Mouse (Mus musculus): ENCODE measurements around the gene Fbxo47. TPM values are rescaled to one million over a fixed set of nuclear protein-coding genes. Genes with fewer than 3 reads are reported as not detected.

Gene Fbxo47
- under 1 TPM; 0.17 to 0.37 TPM for total RNA-seq (2021)
- long read RNA-seq, experiment 1, partial matches to known transcripts, result 0 of 1 reads
- long read RNA-seq, experiment 1, other reads (novel, unspliced or antisense), result 1 of 1 reads
- long read RNA-seq, experiment 2, result 0 reads

- peak; percentile 96 to 97 for DNase-seq
- intact Hi-C loops (cut with DNase I), result loop anchor here (1.0 kb wide), 1 partner anchor 91 kb away; no protein-coding TSS in a partner anchor
Measured at GRCm38 (mm10) chr11:97883918-97884600, at the start of gene Fbxo47. TSS of gene Fbxo47 (minus strand) at chr11:97884154.

- DNase-seq, result no peak
- intact Hi-C loops (cut with DNase I), result no loop called here
Measured at GRCm38 (mm10) chr11:97933553-97933952, 49.6 kb upstream of the Fbxo47 start.

- DNase-seq, result no peak
- intact Hi-C loops (cut with DNase I), result no loop called here
Measured at GRCm38 (mm10) chr11:97928905-97929304, 45.0 kb upstream of the Fbxo47 start.

- intact Hi-C loops (cut with DNase I), result no loop called here
- DNase-seq, result no peak
Measured at GRCm38 (mm10) chr11:97924217-97924616, 40.3 kb upstream of the Fbxo47 start.

GRCm38 (mm10) chr11:97923639-97924038, 39.7 kb upstream of the Fbxo47 start:
- DNase-seq, result no peak

GRCm38 (mm10) chr11:97915974-97916503, 32.1 kb upstream of the Fbxo47 start:
- intact Hi-C loops (cut with DNase I), result no loop called here
- no peak for DNase-seq

More at GRCm38 (mm10) chr11:97923639-97924038, 39.7 kb upstream of the Fbxo47 start:
- intact Hi-C loops (cut with DNase I), result no loop called here

GRCm38 (mm10) chr11:97915471-97915870, 31.5 kb upstream of the Fbxo47 start:
- DNase-seq, result no peak
- intact Hi-C loops (cut with DNase I), result no loop called here

GRCm38 (mm10) chr11:97913111-97913510, 29.2 kb upstream of the Fbxo47 start:
- no peak for DNase-seq
- intact Hi-C loops (cut with DNase I), result no loop called here

- intact Hi-C loops (cut with DNase I), result no loop called here
- DNase-seq, result no peak
Measured at GRCm38 (mm10) chr11:97908634-97909348, 24.8 kb upstream of the Fbxo47 start.

- intact Hi-C loops (cut with DNase I), result no loop called here
- DNase-seq, result no peak
Measured at GRCm38 (mm10) chr11:97907935-97908334, 24.0 kb upstream of the Fbxo47 start.

GRCm38 (mm10) chr11:97906905-97907304, 23.0 kb upstream of the Fbxo47 start:
- DNase-seq, result no peak
- intact Hi-C loops (cut with DNase I), result no loop called here

GRCm38 (mm10) chr11:97905941-97906340, 22.0 kb upstream of the Fbxo47 start:
- intact Hi-C loops (cut with DNase I), result no loop called here
- DNase-seq, result no peak

GRCm38 (mm10) chr11:97905540-97905939, 21.6 kb upstream of the Fbxo47 start:
- intact Hi-C loops (cut with DNase I), result no loop called here

GRCm38 (mm10) chr11:97904801-97905200, 20.8 kb upstream of the Fbxo47 start:
- no peak for DNase-seq
- intact Hi-C loops (cut with DNase I), result no loop called here

More at GRCm38 (mm10) chr11:97905540-97905939, 21.6 kb upstream of the Fbxo47 start:
- no peak for DNase-seq

- intact Hi-C loops (cut with DNase I), result no loop called here
Measured at GRCm38 (mm10) chr11:97901806-97902205, 17.9 kb upstream of the Fbxo47 start.

GRCm38 (mm10) chr11:97899822-97900221, 15.9 kb upstream of the Fbxo47 start:
- peak; percentile 88 to 94 for DNase-seq
- intact Hi-C loops (cut with DNase I), result loop anchor here (1.0 to 5.0 kb wide), 2 partner anchors 87 to 177 kb away; no protein-coding TSS in a partner anchor

More at GRCm38 (mm10) chr11:97901806-97902205, 17.9 kb upstream of the Fbxo47 start:
- no peak for DNase-seq

- intact Hi-C loops (cut with DNase I), result loop anchor here (5.0 kb wide), 1 partner anchor 180 kb away; no protein-coding TSS in a partner anchor
Measured at GRCm38 (mm10) chr11:97897568-97898185, 13.7 kb upstream of the Fbxo47 start.

GRCm38 (mm10) chr11:97896655-97897054, 12.7 kb upstream of the Fbxo47 start:
- intact Hi-C loops (cut with DNase I), result loop anchor here (5.0 kb wide), 1 partner anchor 181 kb away; no protein-coding TSS in a partner anchor
- DNase-seq, result no peak

More at GRCm38 (mm10) chr11:97897568-97898185, 13.7 kb upstream of the Fbxo47 start:
- no peak for DNase-seq

GRCm38 (mm10) chr11:97891821-97892220, 7.9 kb upstream of the Fbxo47 start:
- intact Hi-C loops (cut with DNase I), result no loop called here
- DNase-seq, result no peak

- DNase-seq, result no peak
- intact Hi-C loops (cut with DNase I), result no loop called here
Measured at GRCm38 (mm10) chr11:97885296-97885915, 1.5 kb upstream of the Fbxo47 start.

Measured in heart, postnatal 14 days (tissue).